Mouse (Mus musculus) embryo, embryonic 11 days (tissue): ENCODE results near the gene BC053393.
"Not testable (repeated sequence)": the region's sequence is repeated elsewhere in the genome, so short reads cannot be mapped to it uniquely, and the experiment has no call there.

Source experiments
- DNase-seq: peaks from one replicate; pipeline ENCODE4 v3.0.0-alpha.2; 2015

The BC053393 gene

GRCm38 (mm10) chr11:46571327-46571726, at the start of gene BC053393:
TSS of gene BC053393 (plus strand) at chr11:46571536.
- DNase-seq = no peak

- peak; percentile 18 for DNase-seq
Measured at GRCm38 (mm10) chr11:46522719-46523118, 48.6 kb upstream of the BC053393 start.

GRCm38 (mm10) chr11:46523912-46524311, 47.4 kb upstream of the BC053393 start, which contains the start of gene Gm12169:
TSS of gene Gm12169 (plus strand) at chr11:46524212.
- no peak for DNase-seq

- no peak for DNase-seq
Measured at GRCm38 (mm10) chr11:46530149-46530548, 41.2 kb upstream of the BC053393 start.

- DNase-seq = no peak
Measured at GRCm38 (mm10) chr11:46536978-46537377, 34.4 kb upstream of the BC053393 start.

GRCm38 (mm10) chr11:46543530-46543929, 27.8 kb upstream of the BC053393 start:
- DNase-seq = no peak

GRCm38 (mm10) chr11:46549721-46550120, 21.6 kb upstream of the BC053393 start:
- no peak for DNase-seq

- DNase-seq = no peak
Measured at GRCm38 (mm10) chr11:46552741-46553140, 18.6 kb upstream of the BC053393 start.

- DNase-seq = no peak
Measured at GRCm38 (mm10) chr11:46561096-46561495, 10.2 kb upstream of the BC053393 start.

GRCm38 (mm10) chr11:46564671-46565070, 6.7 kb upstream of the BC053393 start:
- DNase-seq = no peak

GRCm38 (mm10) chr11:46565967-46566366, 5.4 kb upstream of the BC053393 start:
- no peak for DNase-seq

GRCm38 (mm10) chr11:46569107-46569506, 2.2 kb upstream of the BC053393 start:
- DNase-seq = no peak

GRCm38 (mm10) chr11:46578771-46579281, 7.5 kb downstream of the BC053393 start:
- no peak for DNase-seq

- no peak for DNase-seq
Measured at GRCm38 (mm10) chr11:46580428-46580827, 9.1 kb downstream of the BC053393 start.

- DNase-seq = no peak
Measured at GRCm38 (mm10) chr11:46582741-46583140, 11.4 kb downstream of the BC053393 start.

GRCm38 (mm10) chr11:46592416-46592815, 21.1 kb downstream of the BC053393 start:
- no peak for DNase-seq

- no peak for DNase-seq
Measured at GRCm38 (mm10) chr11:46619929-46620328, 48.6 kb downstream of the BC053393 start.

- no peak for DNase-seq
Measured at GRCm38 (mm10) chr11:46620414-46621168, 49.3 kb downstream of the BC053393 start.

GRCm38 (mm10) chr11:46629211-46629795, 58.0 kb downstream of the BC053393 start, which contains the start of gene Dppa1:
TSS of gene Dppa1 (minus strand) at chr11:46629261.
- DNase-seq = no peak

GRCm38 (mm10) chr11:46631635-46632034, 60.3 kb downstream of the BC053393 start:
- peak; percentile 65 for DNase-seq

GRCm38 (mm10) chr11:46635516-46635915, 64.2 kb downstream of the BC053393 start:
- DNase-seq = not testable (repeated sequence)

GRCm38 (mm10) chr11:46636568-46636967, 65.2 kb downstream of the BC053393 start:
- no peak for DNase-seq
